11 mouse cellular contexts compared by ENCODE assay signal in genomic region chr10:119010884-119011283, GRCm38 (mm10).
DNase-seq lines count a peak whose midpoint lies in the region; ATAC-seq and TF ChIP-seq lines count a peak whose summit lies in the region.
"Had no signal": no experiment of that assay in that cellular context is flagged by ENCODE, and none has a peak within 500 bp of the region (broad histone marks: within the 10 kb centered on the region; RNA-seq: fewer than 3 reads in every experiment).

No protein-coding gene starts in this region.

- ATAC-seq in kidney, embryonic 15.5 days (replicated peaks; ENCODE audit: low FRiP score), result no peak; the same call in 1 of the 2 replicates
- ATAC-seq in hindbrain, embryonic 14.5 days (ENCODE audit: low FRiP score), result no peak

- TF ChIP-seq POLR2A in kidney, adult 2 months (IDR thresholded peaks at IDR 0.05; ENCODE audit: low read depth, low read length), result no peak

- H3K4me2 ChIP-seq in kidney, embryonic 15.5 days, result no peak overlapping the region
- H3K4me2 ChIP-seq in hindbrain, embryonic 14.5 days (replicated peaks), result no peak overlapping the region
- H3K4me2 ChIP-seq: embryonic facial prominence, embryonic 12.5 days had no signal

- no peaks in the 10 kb centered on the region for H3K36me3 ChIP-seq in kidney, adult 2 months (ENCODE audit: control insufficient read depth, insufficient read depth, low read length)
- no peaks in the 10 kb centered on the region for H3K36me3 ChIP-seq in kidney, embryonic 15.5 days
- H3K36me3 ChIP-seq in hindbrain, embryonic 10.5 days, result no peaks in the 10 kb centered on the region
- no peaks in the 10 kb centered on the region for H3K36me3 ChIP-seq in hindbrain, embryonic 14.5 days (replicated peaks; ENCODE audit: control insufficient read depth, insufficient read depth)
- H3K36me3 ChIP-seq: embryonic facial prominence, embryonic 12.5 days; midbrain, embryonic 10.5 days had no signal

- H3K27me3 ChIP-seq in kidney, adult 2 months (replicated peaks; ENCODE audit: control insufficient read depth, insufficient read depth, low read length), result no peaks in the 10 kb centered on the region
- no peaks in the 10 kb centered on the region for H3K27me3 ChIP-seq in kidney, embryonic 15.5 days
- no peaks in the 10 kb centered on the region for H3K27me3 ChIP-seq in hindbrain, embryonic 10.5 days (ENCODE audit: insufficient read depth, poor library complexity, severe bottlenecking)
- H3K27me3 ChIP-seq in hindbrain, embryonic 14.5 days (ENCODE audit: control insufficient read depth, insufficient read depth, low read length), result no peaks in the 10 kb centered on the region
- H3K27me3 ChIP-seq: embryonic facial prominence, embryonic 12.5 days had no signal

- WGBS in kidney, adult 2 months, result 45% methylated on average over 7 of the region's 7 CpGs
- 23% methylated on average over 7 of the region's 7 CpGs for WGBS in kidney, embryonic 15.5 days
- WGBS in hindbrain, embryonic 10.5 days, result 43% methylated on average over 7 of the region's 7 CpGs
- WGBS in hindbrain, embryonic 14.5 days, result 54% methylated on average over 7 of the region's 7 CpGs

- H3K9me3 ChIP-seq in kidney, embryonic 15.5 days (replicated peaks), result no peaks in the 10 kb centered on the region
- H3K9me3 ChIP-seq in hindbrain, embryonic 10.5 days, result no peaks in the 10 kb centered on the region
- no peaks in the 10 kb centered on the region for H3K9me3 ChIP-seq in hindbrain, embryonic 14.5 days (ENCODE audit: control insufficient read depth, low read length)
- H3K9me3 ChIP-seq: embryonic facial prominence, embryonic 12.5 days; midbrain, embryonic 10.5 days had no signal

- TF ChIP-seq CTCF in kidney, adult 2 months (conservative IDR thresholded peaks at IDR 0.05; ENCODE audit: insufficient read depth, insufficient read length, low read depth, low read length), result no peak

- intact Hi-C loops in left cerebral cortex, postnatal 25 days (cut with DNase I), result no loop called here

- H3K27ac ChIP-seq in kidney, adult 2 months (ENCODE audit: insufficient read depth, low read depth, low read length), result no peak overlapping the region
- no peak overlapping the region for H3K27ac ChIP-seq in kidney, embryonic 15.5 days
- no peak overlapping the region for H3K27ac ChIP-seq in hindbrain, embryonic 10.5 days
- no peak overlapping the region for H3K27ac ChIP-seq in hindbrain, embryonic 14.5 days
- H3K27ac ChIP-seq: embryonic facial prominence, embryonic 12.5 days; midbrain, embryonic 10.5 days had no signal

- H3K9ac ChIP-seq in kidney, embryonic 15.5 days, result no peak overlapping the region
- no peak overlapping the region for H3K9ac ChIP-seq in hindbrain, embryonic 14.5 days
- H3K9ac ChIP-seq: embryonic facial prominence, embryonic 12.5 days had no signal

- H3K4me3 ChIP-seq in kidney, adult 2 months (ENCODE audit: insufficient read depth, low read depth, low read length), result no peak overlapping the region
- H3K4me3 ChIP-seq in kidney, embryonic 15.5 days (replicated peaks), result no peak overlapping the region
- no peak overlapping the region for H3K4me3 ChIP-seq in hindbrain, embryonic 10.5 days
- H3K4me3 ChIP-seq in hindbrain, embryonic 14.5 days (replicated peaks; ENCODE audit: low read length), result no peak overlapping the region
- H3K4me3 ChIP-seq: embryonic facial prominence, embryonic 12.5 days; midbrain, embryonic 10.5 days had no signal

- no peaks in the 10 kb centered on the region for H3K4me1 ChIP-seq in kidney, adult 2 months (ENCODE audit: control insufficient read depth, insufficient read depth, low read length)
- H3K4me1 ChIP-seq in kidney, embryonic 15.5 days, result peaks cover 16% of the 10 kb centered on the region
- 0 out of 2 replicates have a peak, but pooled peaks cover 3% of the 10 kb centered on the region for H3K4me1 ChIP-seq in hindbrain, embryonic 10.5 days (replicated peaks)
- peaks cover 8% of the 10 kb centered on the region; the same call in 1 of the 2 replicates for H3K4me1 ChIP-seq in hindbrain, embryonic 14.5 days (replicated peaks; ENCODE audit: control insufficient read depth, insufficient read depth, low read length)
- H3K4me1 ChIP-seq: midbrain, embryonic 10.5 days had no signal

- peak; percentile 28 for DNase-seq in kidney, adult 2 months
- peak; percentile 50 to 60 for DNase-seq in kidney, postnatal 4 days
- peak; percentile 87 for DNase-seq in lung, postnatal 25 days (ENCODE audit: low spot score)
- DNase-seq in thymus, postnatal 25 days, result peak; percentile 79
- DNase-seq in hindbrain, embryonic 10.5 days (ENCODE audit: low spot score), result no peak
- DNase-seq in hindbrain, embryonic 14.5 days (ENCODE audit: low spot score), result no peak
- no peak for DNase-seq in left cerebral cortex, postnatal 25 days (ENCODE audit: low spot score in 2 of 2)
- DNase-seq: adrenal gland, postnatal 36 days had no signal

Comparison
In these comparisons a context has a peak if more than half of its experiments do, and no peak if none do; other contexts are left out.
1. DNase-seq: peak in kidney, adult 2 months (single experiment), kidney, postnatal 4 days (2 of 2), lung, postnatal 25 days (single experiment) and thymus, postnatal 25 days (single experiment); none in hindbrain, embryonic 10.5 days (single experiment), hindbrain, embryonic 14.5 days (single experiment) and left cerebral cortex, postnatal 25 days (0 of 2).